Mouse (Mus musculus): ENCODE data around the gene Dock3.

DNA sequence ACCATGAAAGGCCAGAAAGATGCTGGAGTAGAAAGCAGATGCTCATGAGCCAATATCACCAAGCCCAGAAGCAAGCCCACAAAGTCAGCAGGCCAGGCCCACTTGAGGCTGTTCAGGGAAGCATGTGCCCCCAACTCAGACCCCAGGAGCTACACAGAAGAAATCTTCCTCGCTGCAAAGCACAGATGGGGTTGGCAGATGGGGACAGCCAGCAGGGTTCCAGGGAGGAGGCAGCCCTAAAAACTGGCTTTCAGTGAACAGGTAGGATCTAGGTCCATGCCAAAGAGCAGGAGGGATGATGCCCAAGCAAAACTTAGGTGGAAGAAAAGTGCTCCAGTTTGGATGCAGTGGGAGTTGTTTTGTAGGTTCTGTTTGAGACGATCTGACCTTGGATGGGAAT is 28.7 kb upstream of the Dock3 start:
- no peak for TF ChIP-seq POLR2A (IDR thresholded peaks at IDR 0.05; ENCODE audit: insufficient read depth, low read length)
- TF ChIP-seq CTCF (IDR thresholded peaks at IDR 0.05; ENCODE audit: low read depth, low read length), result no peak

All from ES-Bruce4 (cell line).